Mouse (Mus musculus) stomach, postnatal 0 days (tissue): ENCODE measurements at regions not wholly inside any gene's neighbourhood (a gene's known extent, or its start where the extent isn't known, plus 50 kb on each side); places are given as distances from the start of the nearest gene placed in this dataset.

Experiments used
- ATAC-seq: fragments of 200-750 bp; cut with Nextera tagmentation; 2 replicates; pipeline ENCODE4 v1.8.0; 2017; ENCODE audit not compliant: low FRiP score, low TSS enrichment
- DNase-seq: peaks from one replicate; pipeline ENCODE4 v3.0.0-alpha.2; 2016; ENCODE audit warnings: low spot score
- H3K27ac ChIP-seq: fragments of 300-500 bp; sonication (generic); replicated peaks from 2 replicates; pipeline ENCODE4 v1.5.1; 2014; ENCODE audit warnings: mild to moderate bottlenecking, control low read depth
- H3K27me3 ChIP-seq: fragments of 300-500 bp; sonication (generic); 2 replicates; pipeline ENCODE4 v1.6.1; 2014; ENCODE audit warnings: low read length; ENCODE audit not compliant: control insufficient read depth, insufficient read depth
- H3K36me3 ChIP-seq: fragments of 300-500 bp; sonication (generic); 2 replicates; pipeline ENCODE4 v1.6.1; 2014; ENCODE audit warnings: low read length, mixed read lengths; ENCODE audit not compliant: control insufficient read depth, insufficient read depth
- H3K4me1 ChIP-seq: fragments of 300-500 bp; sonication (generic); replicated peaks from 2 replicates; pipeline ENCODE4 v1.6.1; 2014; ENCODE audit warnings: antibody characterized with exemption; ENCODE audit not compliant: control insufficient read depth, insufficient read depth
- H3K4me2 ChIP-seq: fragments of 300-500 bp; sonication (generic); replicated peaks from 2 replicates; pipeline ENCODE4 v1.6.1; 2014; ENCODE audit warnings: low read depth, mild to moderate bottlenecking, control low read depth, moderate library complexity
- H3K4me3 ChIP-seq: fragments of 300-500 bp; sonication (generic); 2 replicates; pipeline ENCODE4 v1.5.1; 2014; ENCODE audit warnings: low read depth, low read length, control low read depth
- H3K9ac ChIP-seq: fragments of 300-500 bp; sonication (generic); 2 replicates; pipeline ENCODE4 v1.6.1; 2014; ENCODE audit warnings: mild to moderate bottlenecking, low read length, control low read depth, mixed read lengths
- H3K9me3 ChIP-seq: fragments of 300-500 bp; sonication (generic); 2 replicates; pipeline ENCODE4 v1.6.1; 2016; ENCODE audit warnings: low read length; ENCODE audit not compliant: control insufficient read depth
- CTCF ChIP-seq: IDR thresholded peaks from 2 replicates; pipeline ENCODE4 v1.5.1; 2016; ENCODE audit warnings: antibody characterized with exemption, low read depth, mild to moderate bottlenecking, moderate library complexity
- EP300 ChIP-seq: optimal IDR thresholded peaks from 2 replicates; pipeline ENCODE3; 2016; ENCODE audit warnings: antibody characterized with exemption
- WGBS: fragments of 180-500 bp; shearing (Covaris S2); extraction: QIAGEN DNeasy Blood & Tissue Kit; methylation state at CpG from one replicate; pipeline ENCODE4 v1.1.7; 2014; 5-methylcytosine and 5-hydroxymethylcytosine counted together

DNA sequence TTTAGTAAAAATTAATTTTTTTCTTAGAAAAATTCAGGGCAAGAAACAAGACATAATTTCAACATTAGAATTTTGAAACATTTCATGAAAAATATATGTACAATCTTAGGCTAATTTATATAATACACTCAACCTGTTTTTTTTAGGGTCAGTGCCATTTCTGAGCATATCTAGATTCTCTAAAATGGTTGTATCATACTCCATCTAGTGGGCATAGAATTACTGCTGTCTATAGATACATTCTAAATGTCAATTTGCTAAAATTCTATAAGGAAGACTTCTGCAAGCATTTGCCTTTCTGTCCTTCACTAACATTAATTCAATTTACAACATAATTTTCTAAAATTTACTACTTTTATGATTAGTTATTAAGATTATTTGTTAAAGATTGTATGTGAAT, 507.7 kb downstream of the Zbbx start:
- Histone ChIP-seq H3K4me1 (no peaks in the 10 kb centered on the region), H3K36me3 (no peaks in the 10 kb centered on the region), H3K4me2 (no peak overlapping the region), H3K27me3 (no peaks in the 10 kb centered on the region), H3K9me3 (no peaks in the 10 kb centered on the region), H3K9ac (no peak overlapping the region), H3K4me3 (no peak overlapping the region), H3K27ac (no peak overlapping the region)
- ATAC-seq (no peak), DNase-seq (no peak)
- no peak for TF ChIP-seq EP300
- peak; percentile 39; the same call in 1 of the 2 replicates for TF ChIP-seq CTCF

DNA sequence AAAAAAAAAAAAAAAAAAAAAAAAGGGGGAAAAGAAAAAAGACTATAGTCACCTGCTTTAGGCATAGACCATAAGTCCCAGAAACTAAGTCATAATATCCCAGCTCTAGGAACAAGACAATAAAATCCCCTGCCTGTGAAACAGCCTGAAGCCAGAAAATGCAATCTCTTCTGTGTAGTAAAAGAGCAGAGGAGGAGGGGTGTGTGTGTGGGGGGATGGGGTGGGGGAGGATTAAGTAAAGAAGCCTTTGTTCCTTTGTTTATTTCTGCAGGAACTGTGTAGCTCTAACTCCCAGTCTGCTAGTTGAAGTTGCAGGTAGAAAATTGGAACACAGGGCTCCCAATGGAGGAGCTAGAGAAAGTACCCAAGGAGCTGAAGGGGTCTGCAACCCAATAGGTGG, 532.2 kb downstream of the Zbbx start:
- H3K36me3 ChIP-seq, result no peaks in the 10 kb centered on the region
- H3K9ac ChIP-seq, result no peak overlapping the region
- H3K4me1 ChIP-seq, result no peaks in the 10 kb centered on the region
- H3K4me2 ChIP-seq, result no peak overlapping the region
- ATAC-seq, result no peak
- TF ChIP-seq EP300 (no peak), CTCF (no peak)
- H3K27me3 ChIP-seq, result no peaks in the 10 kb centered on the region
- H3K9me3 ChIP-seq, result no peaks in the 10 kb centered on the region
- DNase-seq, result no peak
- no peak overlapping the region for H3K27ac ChIP-seq
- H3K4me3 ChIP-seq, result no peak overlapping the region

GRCm38 (mm10) chr3:74601328-74602007, 563.4 kb downstream of the Zbbx start:
- no peaks in the 10 kb centered on the region for H3K36me3 ChIP-seq
- H3K9ac ChIP-seq, result no peak overlapping the region
- DNase-seq (no peak), ATAC-seq (no peak)
- H3K4me1 ChIP-seq, result no peaks in the 10 kb centered on the region
- no peak overlapping the region for H3K4me2 ChIP-seq
- no peaks in the 10 kb centered on the region for H3K9me3 ChIP-seq
- H3K4me3 ChIP-seq, result no peak overlapping the region
- TF ChIP-seq EP300 (no peak), CTCF (no peak)
- no peaks in the 10 kb centered on the region for H3K27me3 ChIP-seq
- WGBS, result 55% methylated on average over 1 of the region's 1 CpGs
- H3K27ac ChIP-seq, result no peak overlapping the region

DNA sequence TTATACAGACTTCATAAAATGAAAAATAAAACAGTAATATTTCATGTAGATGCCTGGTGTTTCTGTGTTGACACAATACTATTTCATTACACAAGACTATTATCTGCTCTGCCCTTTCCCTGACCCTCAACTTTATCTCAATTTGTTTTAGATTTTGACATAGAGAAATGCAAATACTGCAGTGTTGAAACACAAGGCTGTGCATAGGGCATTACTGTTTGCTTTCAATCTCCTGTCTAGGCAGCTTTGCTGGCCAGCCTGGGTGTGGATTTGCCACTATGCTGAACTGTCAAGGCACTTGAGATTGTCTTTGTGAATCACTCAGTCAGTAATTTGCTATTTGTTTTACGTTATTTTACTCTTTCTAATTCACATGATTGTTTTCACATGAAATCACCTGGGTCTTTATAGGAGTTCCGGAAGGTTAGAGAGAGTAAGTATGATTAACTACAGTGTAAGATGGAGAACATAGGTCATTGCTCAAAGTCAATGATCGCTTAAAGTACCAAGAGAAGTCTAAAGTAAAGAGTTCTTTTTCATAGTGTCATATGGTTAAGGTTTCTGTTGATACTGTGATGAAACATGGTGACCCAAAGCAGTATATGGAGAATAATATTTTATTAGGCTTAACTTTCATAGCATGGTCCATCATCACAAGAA, 576.0 kb downstream of the Zbbx start:
- no peak for TF ChIP-seq EP300
- TF ChIP-seq CTCF, result no peak
- WGBS, result 35% methylated on average over 3 of the region's 3 CpGs
- H3K9ac ChIP-seq, result no peak overlapping the region
- H3K27me3 ChIP-seq, result no peaks in the 10 kb centered on the region
- H3K4me2 ChIP-seq, result no peak overlapping the region
- DNase-seq (peak; percentile 59), ATAC-seq (peak; percentile 99)
- no peaks in the 10 kb centered on the region for H3K36me3 ChIP-seq
- no peaks in the 10 kb centered on the region for H3K9me3 ChIP-seq
- H3K4me3 ChIP-seq, result no peak overlapping the region
- H3K27ac ChIP-seq, result no peak overlapping the region
- no peaks in the 10 kb centered on the region for H3K4me1 ChIP-seq

- Histone ChIP-seq H3K9me3 (no peaks in the 10 kb centered on the region), H3K9ac (no peak overlapping the region), H3K4me2 (no peak overlapping the region), H3K27me3 (no peaks in the 10 kb centered on the region), H3K36me3 (no peaks in the 10 kb centered on the region), H3K4me3 (no peak overlapping the region), H3K27ac (no peak overlapping the region), H3K4me1 (no peaks in the 10 kb centered on the region)
- no peak for DNase-seq
- no peak for TF ChIP-seq CTCF
- no peak for TF ChIP-seq EP300
- no peak for ATAC-seq
These were observed 599.7 kb downstream of the Zbbx start for GRCm38 (mm10) chr3:74565176-74565575.

GRCm38 (mm10) chr3:74534795-74535194, 630.0 kb downstream of the Zbbx start:
- no peak for TF ChIP-seq CTCF
- TF ChIP-seq EP300, result no peak
- no peaks in the 10 kb centered on the region for H3K36me3 ChIP-seq
- no peaks in the 10 kb centered on the region for H3K9me3 ChIP-seq
- H3K4me3 ChIP-seq, result no peak overlapping the region
- H3K4me2 ChIP-seq, result no peak overlapping the region
- H3K9ac ChIP-seq, result no peak overlapping the region
- 85% methylated on average over 4 of the region's 4 CpGs for WGBS
- no peaks in the 10 kb centered on the region for H3K4me1 ChIP-seq
- no peak for ATAC-seq
- H3K27me3 ChIP-seq, result no peaks in the 10 kb centered on the region
- no peak for DNase-seq
- H3K27ac ChIP-seq, result no peak overlapping the region
